Mouse (Mus musculus): ENCODE data around the gene Zfp362.

DNA sequence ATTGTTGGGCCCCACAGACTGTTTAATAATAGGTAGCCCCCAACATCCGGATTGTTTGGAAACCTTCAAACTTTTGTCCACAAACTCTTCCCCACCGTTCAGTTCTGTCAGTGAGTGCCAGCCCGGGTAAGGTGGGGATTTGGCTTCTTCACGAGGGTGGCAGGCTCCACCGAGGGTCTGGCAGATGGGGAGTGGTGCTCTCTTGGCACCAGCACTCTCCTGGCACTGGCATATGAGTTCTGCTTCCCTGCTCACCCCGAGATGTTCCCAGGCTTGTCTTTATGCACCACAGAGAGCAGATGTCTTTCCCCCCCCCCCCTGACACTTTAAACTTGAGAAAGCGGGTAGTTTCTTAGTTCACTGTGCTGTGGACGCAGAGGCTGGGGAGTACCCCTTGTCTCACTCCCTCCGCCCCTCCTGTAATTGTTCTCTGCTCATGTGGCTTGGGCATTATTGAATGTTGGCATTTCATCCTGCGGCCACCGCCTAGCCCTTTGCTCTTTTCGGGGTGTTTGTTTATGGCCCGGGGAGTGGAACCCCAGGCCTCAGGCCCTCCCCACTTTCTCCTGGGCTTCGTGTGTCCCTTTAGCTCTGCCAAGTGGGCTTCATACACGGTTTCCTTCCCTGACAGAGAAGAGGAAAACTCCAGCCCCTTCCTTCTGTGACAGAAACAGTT is 76.7 kb downstream of the Zfp362 start:
- TF ChIP-seq CTCF (IDR thresholded peaks at IDR 0.05; ENCODE audit: extremely low read depth, insufficient read length, insufficient replicate concordance, low read depth, low read length) = no peak
- TF ChIP-seq POLR2A (IDR thresholded peaks at IDR 0.05; ENCODE audit: low read depth, low read length) = no peak

Measured in small intestine, adult 2 months (tissue).